Mouse (Mus musculus) ES-E14 (cell line): ENCODE data around the gene Tspan3.

Source experiments
- CHD2 ChIP-seq: IDR thresholded peaks from 2 replicates; pipeline ENCODE4 v1.6.1; 2014; ENCODE audit warnings: mild to moderate bottlenecking, low read depth, low read length, inconsistent platforms
- HCFC1 ChIP-seq: IDR thresholded peaks from 2 replicates; pipeline ENCODE4 v1.6.1; 2012; ENCODE audit warnings: low read length, inconsistent platforms, borderline replicate concordance; ENCODE audit not compliant: insufficient read depth
- MAFK ChIP-seq: IDR thresholded peaks from 2 replicates; pipeline ENCODE4 v1.6.1; 2014; ENCODE audit warnings: mild to moderate bottlenecking, low read depth, low read length, inconsistent platforms; ENCODE audit not compliant: insufficient read depth
- ZC3H11A ChIP-seq: IDR thresholded peaks from 2 replicates; pipeline ENCODE4 v1.6.1; 2012; ENCODE audit warnings: low read depth, mild to moderate bottlenecking, inconsistent platforms, low read length, borderline replicate concordance
- ZNF384 ChIP-seq: IDR thresholded peaks from 2 replicates; pipeline ENCODE4 v1.6.1; 2012; ENCODE audit warnings: low read depth, low read length, inconsistent platforms

DNA sequence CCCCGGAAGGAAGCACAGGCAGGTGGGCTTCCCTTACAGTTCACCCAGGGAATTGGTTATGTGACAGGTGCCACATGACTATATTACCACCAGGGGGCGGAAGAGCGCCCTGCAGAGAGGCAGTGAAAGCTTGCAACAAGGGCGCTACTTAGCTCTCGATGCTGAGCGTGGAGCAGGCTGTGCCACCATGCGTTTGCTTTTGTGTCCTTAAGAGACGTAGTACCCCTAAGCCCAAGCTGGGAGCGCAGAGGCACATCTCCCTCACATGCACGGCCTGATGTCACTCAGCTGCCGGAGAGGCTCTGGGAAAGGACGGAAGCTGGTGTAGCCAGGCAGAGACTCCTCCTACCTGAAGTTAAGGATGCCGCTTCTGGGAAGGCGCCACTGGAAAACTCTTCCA lies 46.7 kb downstream of the Tspan3 start:
- TF ChIP-seq CHD2 (no peak), ZNF384 (no peak), MAFK (no peak), ZC3H11A (no peak), HCFC1 (no peak)
